Mouse (Mus musculus) hindbrain, postnatal 0 days (tissue): ENCODE measurements at regions not wholly inside any gene's neighbourhood (a gene's known extent, or its start where the extent isn't known, plus 50 kb on each side); places are given as distances from the start of the nearest gene placed in this dataset.

Source experiments
- ATAC-seq: fragments of 200-750 bp; cut with Nextera tagmentation; 2 replicates; pipeline ENCODE4 v1.8.0; 2017; ENCODE audit warnings: mild to moderate bottlenecking, moderate TSS enrichment, moderate library complexity
- DNase-seq: peaks from one replicate; pipeline ENCODE4 v3.0.0-alpha.2; 2015; ENCODE audit warnings: low spot score
- H3K27ac ChIP-seq: fragments of 300-500 bp; sonication (generic); 2 replicates; pipeline ENCODE4 v1.5.1; 2014; ENCODE audit warnings: mild to moderate bottlenecking
- H3K27me3 ChIP-seq: fragments of 300-500 bp; sonication (generic); 2 replicates; pipeline ENCODE4 v1.6.1; 2014; ENCODE audit warnings: low read length, mixed read lengths; ENCODE audit not compliant: insufficient read depth
- H3K36me3 ChIP-seq: fragments of 300-500 bp; sonication (generic); 2 replicates; pipeline ENCODE4 v1.6.1; 2014; ENCODE audit warnings: low read length, mixed read lengths; ENCODE audit not compliant: insufficient read depth
- H3K4me1 ChIP-seq: fragments of 300-500 bp; sonication (generic); 2 replicates; pipeline ENCODE4 v1.6.1; 2014; ENCODE audit warnings: antibody characterized with exemption, low read length, mixed read lengths; ENCODE audit not compliant: insufficient read depth
- H3K4me2 ChIP-seq: fragments of 300-500 bp; sonication (generic); 2 replicates; pipeline ENCODE4 v1.6.1; 2014; ENCODE audit warnings: low read depth, mild to moderate bottlenecking, low read length, moderate library complexity, mixed read lengths
- H3K4me3 ChIP-seq: fragments of 300-500 bp; sonication (generic); 2 replicates; pipeline ENCODE4 v1.5.1; 2014; ENCODE audit warnings: low read length
- H3K9ac ChIP-seq: fragments of 300-500 bp; sonication (generic); replicated peaks from 2 replicates; pipeline ENCODE4 v1.6.1; 2014; ENCODE audit warnings: mild to moderate bottlenecking, low read length, moderate library complexity, mixed read lengths
- H3K9me3 ChIP-seq: fragments of 300-500 bp; sonication (generic); 2 replicates; pipeline ENCODE4 v1.6.1; 2016; ENCODE audit warnings: low read length, mixed read lengths
- CTCF ChIP-seq: IDR thresholded peaks from 2 replicates; pipeline ENCODE4 v1.5.1; 2016; ENCODE audit warnings: antibody characterized with exemption, control low read depth, low read depth
- WGBS: fragments of 180-500 bp; shearing (Covaris S2); extraction: QIAGEN DNeasy Blood & Tissue Kit; methylation state at CpG from one replicate; pipeline ENCODE4 v1.1.7; 2014; 5-methylcytosine and 5-hydroxymethylcytosine counted together

DNA sequence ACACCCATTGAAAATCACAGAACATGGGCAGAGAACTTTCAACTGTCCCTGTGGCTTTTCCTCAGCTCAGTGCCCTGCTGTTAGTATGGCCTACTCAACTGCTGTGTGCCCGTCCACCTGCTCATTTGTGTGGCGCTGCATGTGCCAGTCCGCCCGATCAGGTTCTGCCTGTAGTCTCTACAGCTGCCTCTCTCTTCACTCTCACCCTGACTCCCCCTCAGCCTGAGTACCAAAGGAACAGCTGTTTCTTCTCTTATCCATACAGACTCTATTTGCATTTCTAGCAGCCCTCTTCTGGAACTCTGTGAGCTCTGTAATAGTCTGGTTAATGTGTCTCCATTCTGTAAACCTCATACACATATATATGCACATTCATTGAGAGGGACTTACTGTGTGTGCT is 329.1 kb upstream of the Spred2 start:
- WGBS = 64% methylated on average over 4 of the region's 4 CpGs
- H3K4me2 ChIP-seq = no peak overlapping the region
- no peak for TF ChIP-seq CTCF
- 0 out of 2 replicates have a peak, but pooled peaks cover 4% of the 10 kb centered on the region for H3K4me1 ChIP-seq
- H3K27me3 ChIP-seq = no peaks in the 10 kb centered on the region
- ATAC-seq (no peak), DNase-seq (no peak)
- no peaks in the 10 kb centered on the region for H3K36me3 ChIP-seq
- H3K9me3 ChIP-seq = 0 out of 2 replicates have a peak, but pooled peaks cover 2% of the 10 kb centered on the region
- no peak overlapping the region for H3K27ac ChIP-seq
- H3K4me3 ChIP-seq = no peak overlapping the region
- H3K9ac ChIP-seq = no peak overlapping the region

DNA sequence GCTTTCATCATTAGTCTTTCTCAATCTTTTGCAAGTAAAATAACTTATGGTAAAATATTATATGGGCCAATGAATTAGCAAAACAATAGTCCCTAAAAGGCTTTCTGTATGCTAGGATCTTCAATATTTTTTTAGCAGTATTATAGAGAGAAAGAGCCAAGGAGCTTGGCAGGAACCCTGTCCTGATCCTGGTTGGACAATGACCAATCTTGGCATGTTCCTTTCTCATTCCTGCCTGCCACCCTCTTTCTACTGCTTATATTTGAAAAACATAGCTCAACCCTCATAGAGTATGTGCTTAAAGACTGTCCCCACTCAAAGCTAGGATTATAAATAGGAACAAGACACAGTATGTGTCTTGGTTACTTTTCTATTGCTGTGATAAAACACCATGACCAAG is 327.8 kb upstream of the Spred2 start:
- Histone ChIP-seq H3K36me3 (no peaks in the 10 kb centered on the region), H3K27me3 (no peaks in the 10 kb centered on the region), H3K9me3 (0 out of 2 replicates have a peak, but pooled peaks cover 2% of the 10 kb centered on the region), H3K27ac (no peak overlapping the region), H3K4me1 (0 out of 2 replicates have a peak, but pooled peaks cover 4% of the 10 kb centered on the region), H3K4me3 (no peak overlapping the region), H3K4me2 (no peak overlapping the region), H3K9ac (no peak overlapping the region)
- no peak for TF ChIP-seq CTCF
- no peak for ATAC-seq
- no peak for DNase-seq

DNA sequence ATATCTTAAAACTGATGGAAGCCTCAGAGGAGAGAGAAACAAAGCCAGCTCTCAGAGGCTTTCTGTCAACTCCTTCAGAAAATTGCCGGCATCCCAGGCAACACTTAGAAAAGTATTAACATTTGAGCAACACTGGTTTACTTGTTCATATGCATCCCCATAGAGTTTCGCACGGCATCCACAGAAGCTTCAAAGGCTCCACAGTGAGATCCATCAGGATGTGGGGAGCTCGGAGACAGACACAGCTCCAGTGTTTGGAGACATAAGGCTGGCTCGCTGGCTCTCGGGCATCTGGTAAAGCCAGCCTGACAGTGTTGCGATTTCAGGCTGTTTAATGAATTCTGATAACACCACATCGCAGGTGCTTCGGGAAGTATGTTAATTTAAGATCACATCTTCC is 324.7 kb upstream of the Spred2 start:
- no peaks in the 10 kb centered on the region for H3K36me3 ChIP-seq
- 56% methylated on average over 9 of the region's 9 CpGs for WGBS
- H3K4me1 ChIP-seq = 0 out of 2 replicates have a peak, but pooled peaks cover 4% of the 10 kb centered on the region
- TF ChIP-seq CTCF = no peak
- DNase-seq (peak; percentile 63), ATAC-seq (peak; percentile 88)
- H3K27ac ChIP-seq = peak overlapping the region; percentile 45; the same call in 1 of the 2 replicates
- H3K9me3 ChIP-seq = no peaks in the 10 kb centered on the region
- H3K27me3 ChIP-seq = no peaks in the 10 kb centered on the region
- H3K9ac ChIP-seq = no peak overlapping the region
- H3K4me2 ChIP-seq = no peak overlapping the region
- no peak overlapping the region for H3K4me3 ChIP-seq

DNA sequence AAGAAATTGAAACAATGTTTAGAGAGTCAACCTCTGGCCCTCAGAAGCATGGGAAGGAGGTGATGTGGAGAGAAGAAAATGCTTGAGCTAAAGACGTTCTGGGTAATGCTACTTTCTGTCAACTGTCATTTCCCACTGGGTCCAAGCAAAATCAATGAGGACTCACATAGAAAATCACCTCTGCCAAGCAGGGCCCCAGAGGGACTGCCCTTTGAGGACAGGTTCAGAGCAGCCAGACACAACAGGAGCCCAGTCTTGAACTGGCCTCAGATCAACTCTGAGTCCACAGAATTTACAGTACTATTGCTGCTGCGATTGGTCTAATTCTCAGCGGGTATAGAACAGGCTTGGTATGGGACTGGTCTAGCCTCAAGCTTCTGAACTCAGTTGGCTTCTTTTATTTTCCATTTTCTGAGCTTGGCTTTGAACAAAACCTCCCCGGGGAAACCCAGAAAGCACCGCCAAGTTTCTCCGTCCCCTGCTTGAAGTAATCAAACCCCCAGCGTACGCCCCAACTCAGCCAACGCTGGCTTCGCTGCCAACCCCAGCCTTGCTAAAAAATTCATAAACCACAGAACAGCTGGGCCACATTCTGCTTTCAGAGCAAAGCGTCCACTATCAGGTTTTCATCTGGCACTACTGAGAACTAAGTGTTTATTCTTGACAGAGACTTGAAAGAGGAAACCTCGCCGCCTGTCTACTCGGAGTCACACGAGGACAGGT is 322.8 kb upstream of the Spred2 start:
- ATAC-seq (no peak), DNase-seq (peak; percentile 23)
- Histone ChIP-seq H3K4me3 (no peak overlapping the region), H3K4me1 (0 out of 2 replicates have a peak, but pooled peaks cover 4% of the 10 kb centered on the region), H3K27me3 (no peaks in the 10 kb centered on the region), H3K4me2 (no peak overlapping the region), H3K36me3 (no peaks in the 10 kb centered on the region), H3K27ac (no peak overlapping the region), H3K9ac (no peak overlapping the region), H3K9me3 (no peaks in the 10 kb centered on the region)
- WGBS = 62% methylated on average over 15 of the region's 15 CpGs
- no peak for TF ChIP-seq CTCF

DNA sequence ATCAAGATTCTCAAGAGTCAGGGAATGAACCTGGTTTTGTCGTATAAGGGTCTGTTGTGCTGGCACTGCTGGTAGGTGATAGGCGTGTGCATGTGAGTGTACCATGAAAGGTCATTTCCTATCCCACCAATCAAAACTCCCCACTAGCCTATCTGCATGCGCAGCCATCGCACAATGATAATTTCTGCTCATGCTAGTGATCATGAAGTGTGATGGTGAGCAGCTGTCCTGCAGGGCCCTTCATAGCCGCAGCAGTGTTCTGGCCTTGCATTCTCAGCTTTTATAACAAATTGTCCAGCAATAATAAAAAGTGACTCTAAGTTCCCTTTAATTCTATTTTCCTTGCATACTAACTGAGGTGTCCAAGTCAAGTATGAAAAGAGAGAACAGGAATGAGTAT is 321.7 kb upstream of the Spred2 start:
- Histone ChIP-seq H3K9me3 (no peaks in the 10 kb centered on the region), H3K4me3 (no peak overlapping the region), H3K27me3 (no peaks in the 10 kb centered on the region), H3K36me3 (no peaks in the 10 kb centered on the region), H3K4me1 (0 out of 2 replicates have a peak, but pooled peaks cover 4% of the 10 kb centered on the region), H3K27ac (no peak overlapping the region), H3K4me2 (no peak overlapping the region), H3K9ac (no peak overlapping the region)
- WGBS = 89% methylated on average over 5 of the region's 5 CpGs
- ATAC-seq (no peak), DNase-seq (no peak)
- no peak for TF ChIP-seq CTCF

DNA sequence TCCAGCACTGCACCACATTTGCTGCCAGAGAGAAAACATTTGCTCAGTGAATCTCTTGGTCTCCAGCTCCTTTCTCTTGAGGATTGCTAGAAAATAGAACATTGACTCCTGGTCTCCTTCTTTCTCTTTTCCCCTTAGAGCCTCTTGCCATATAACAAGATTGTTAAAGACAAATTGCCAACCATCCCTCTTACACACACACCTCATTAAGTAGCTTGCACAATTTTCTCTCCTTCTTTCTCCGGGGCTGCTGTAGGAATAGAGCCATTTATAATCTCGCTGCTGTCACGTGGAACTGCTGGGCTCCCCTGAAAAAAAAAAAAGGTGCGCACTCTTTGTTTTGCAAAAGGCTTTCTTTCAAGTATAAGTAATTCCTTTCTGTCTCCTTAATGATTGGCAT is 318.6 kb upstream of the Spred2 start:
- H3K9me3 ChIP-seq = no peaks in the 10 kb centered on the region
- ATAC-seq = no peak
- no peak for TF ChIP-seq CTCF
- WGBS = 59% methylated on average over 4 of the region's 4 CpGs
- H3K9ac ChIP-seq = no peak overlapping the region
- H3K27me3 ChIP-seq = no peaks in the 10 kb centered on the region
- H3K4me3 ChIP-seq = no peak overlapping the region
- no peaks in the 10 kb centered on the region for H3K4me1 ChIP-seq
- DNase-seq = no peak
- no peak overlapping the region for H3K4me2 ChIP-seq
- H3K36me3 ChIP-seq = no peaks in the 10 kb centered on the region
- no peak overlapping the region for H3K27ac ChIP-seq

DNA sequence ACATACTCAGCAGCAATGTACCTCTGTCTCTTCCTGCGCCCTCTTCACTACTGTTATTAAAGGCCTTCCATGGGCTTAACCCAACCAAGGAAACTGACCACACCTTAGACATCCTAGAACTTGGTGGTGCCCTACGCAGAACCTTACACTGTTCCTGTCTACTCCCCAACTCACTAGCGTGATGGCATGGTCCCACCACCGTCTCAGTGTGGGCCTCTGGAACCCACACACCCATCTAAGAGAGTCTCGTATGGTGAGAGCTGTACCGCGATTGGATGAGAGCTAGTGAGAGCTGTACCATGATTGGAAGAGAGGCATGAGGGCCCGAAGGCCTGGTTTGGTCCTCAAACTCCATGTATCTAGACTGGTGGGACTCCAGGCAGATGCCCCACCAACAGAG is 317.2 kb upstream of the Spred2 start:
- Histone ChIP-seq H3K9ac (no peak overlapping the region), H3K27me3 (no peaks in the 10 kb centered on the region), H3K4me1 (no peaks in the 10 kb centered on the region), H3K4me2 (no peak overlapping the region), H3K4me3 (no peak overlapping the region), H3K27ac (no peak overlapping the region), H3K36me3 (no peaks in the 10 kb centered on the region), H3K9me3 (no peaks in the 10 kb centered on the region)
- no peak for TF ChIP-seq CTCF
- DNase-seq (no peak), ATAC-seq (no peak)
- 97% methylated on average over 8 of the region's 8 CpGs for WGBS
